Mouse (Mus musculus): ENCODE data around the gene Lingo3. TPM values are rescaled to one million over a fixed set of nuclear protein-coding genes. Genes with fewer than 3 reads are reported as not detected.

Lingo3 gene
- polyA plus RNA-seq, 1 experiment: 29.4 TPM

GRCm38 (mm10) chr10:80848571-80848970 lies 4.7 kb upstream of the Lingo3 start:
- Histone ChIP-seq H3K4me3 (ENCODE audit: insufficient read depth, low read length) (no peak overlapping the region), H3K27ac (ENCODE audit: insufficient read depth, low read length) (no peak overlapping the region), H3K4me1 (ENCODE audit: control insufficient read depth, insufficient read depth, low read length) (no peaks in the 10 kb centered on the region)
- TF ChIP-seq CTCF (IDR thresholded peaks at IDR 0.05; ENCODE audit: extremely low read depth, insufficient read depth, low read length) (no peak), POLR2A (IDR thresholded peaks at IDR 0.05; ENCODE audit: extremely low read depth, insufficient read depth, low read length) (no peak)

- no peak overlapping the region for H3K4me3 ChIP-seq (ENCODE audit: insufficient read depth, low read length)
- TF ChIP-seq POLR2A (IDR thresholded peaks at IDR 0.05; ENCODE audit: extremely low read depth, insufficient read depth, low read length) (no peak), CTCF (IDR thresholded peaks at IDR 0.05; ENCODE audit: extremely low read depth, insufficient read depth, low read length) (no peak)
- no peak overlapping the region for H3K27ac ChIP-seq (ENCODE audit: insufficient read depth, low read length)
- H3K4me1 ChIP-seq (ENCODE audit: control insufficient read depth, insufficient read depth, low read length): no peaks in the 10 kb centered on the region
Measured at GRCm38 (mm10) chr10:80845732-80846131, 1.9 kb upstream of the Lingo3 start.

- Histone ChIP-seq H3K4me1 (ENCODE audit: control insufficient read depth, insufficient read depth, low read length) (no peaks in the 10 kb centered on the region), H3K27ac (ENCODE audit: insufficient read depth, low read length) (no peak overlapping the region), H3K4me3 (ENCODE audit: insufficient read depth, low read length) (no peak overlapping the region)
- TF ChIP-seq CTCF (IDR thresholded peaks at IDR 0.05; ENCODE audit: extremely low read depth, insufficient read depth, low read length): no peak
- no peak for TF ChIP-seq POLR2A (IDR thresholded peaks at IDR 0.05; ENCODE audit: extremely low read depth, insufficient read depth, low read length)
Measured at GRCm38 (mm10) chr10:80845055-80845693, 1.3 kb upstream of the Lingo3 start.

GRCm38 (mm10) chr10:80843087-80843930 lies 530 bp downstream of the Lingo3 start:
- Histone ChIP-seq H3K4me3 (ENCODE audit: insufficient read depth, low read length) (peak overlapping the region; percentile 61), H3K4me1 (ENCODE audit: control insufficient read depth, insufficient read depth, low read length) (no peaks in the 10 kb centered on the region), H3K27ac (ENCODE audit: insufficient read depth, low read length) (peak overlapping the region; percentile 49; the same call in 1 of the 2 replicates)
- TF ChIP-seq CTCF (IDR thresholded peaks at IDR 0.05; ENCODE audit: extremely low read depth, insufficient read depth, low read length) (no peak), POLR2A (IDR thresholded peaks at IDR 0.05; ENCODE audit: extremely low read depth, insufficient read depth, low read length) (no peak)

- H3K4me3 ChIP-seq (ENCODE audit: insufficient read depth, low read length): peak overlapping the region; percentile 61
- no peak overlapping the region for H3K27ac ChIP-seq (ENCODE audit: insufficient read depth, low read length)
- H3K4me1 ChIP-seq (ENCODE audit: control insufficient read depth, insufficient read depth, low read length): no peaks in the 10 kb centered on the region
- TF ChIP-seq POLR2A (IDR thresholded peaks at IDR 0.05; ENCODE audit: extremely low read depth, insufficient read depth, low read length) (no peak), CTCF (IDR thresholded peaks at IDR 0.05; ENCODE audit: extremely low read depth, insufficient read depth, low read length) (no peak)
Measured at GRCm38 (mm10) chr10:80842334-80842733, 1.5 kb downstream of the Lingo3 start.

GRCm38 (mm10) chr10:80841685-80842084 lies 2.2 kb downstream of the Lingo3 start:
- H3K4me3 ChIP-seq (ENCODE audit: insufficient read depth, low read length): peak overlapping the region; percentile 61; the same call in 1 of the 2 replicates
- H3K4me1 ChIP-seq (ENCODE audit: control insufficient read depth, insufficient read depth, low read length): no peaks in the 10 kb centered on the region
- H3K27ac ChIP-seq (ENCODE audit: insufficient read depth, low read length): no peak overlapping the region
- TF ChIP-seq POLR2A (IDR thresholded peaks at IDR 0.05; ENCODE audit: extremely low read depth, insufficient read depth, low read length): no peak
- no peak for TF ChIP-seq CTCF (IDR thresholded peaks at IDR 0.05; ENCODE audit: extremely low read depth, insufficient read depth, low read length)

GRCm38 (mm10) chr10:80839848-80840247 lies 4.0 kb downstream of the Lingo3 start:
- TF ChIP-seq CTCF (IDR thresholded peaks at IDR 0.05; ENCODE audit: extremely low read depth, insufficient read depth, low read length) (no peak), POLR2A (IDR thresholded peaks at IDR 0.05; ENCODE audit: extremely low read depth, insufficient read depth, low read length) (no peak)
- no peak overlapping the region for H3K4me3 ChIP-seq (ENCODE audit: insufficient read depth, low read length)
- no peaks in the 10 kb centered on the region for H3K4me1 ChIP-seq (ENCODE audit: control insufficient read depth, insufficient read depth, low read length)
- no peak overlapping the region for H3K27ac ChIP-seq (ENCODE audit: insufficient read depth, low read length)

GRCm38 (mm10) chr10:80838346-80838912 lies 5.4 kb downstream of the Lingo3 start:
- Histone ChIP-seq H3K27ac (ENCODE audit: insufficient read depth, low read length) (no peak overlapping the region), H3K4me1 (ENCODE audit: control insufficient read depth, insufficient read depth, low read length) (no peaks in the 10 kb centered on the region), H3K4me3 (ENCODE audit: insufficient read depth, low read length) (no peak overlapping the region)
- TF ChIP-seq CTCF (IDR thresholded peaks at IDR 0.05; ENCODE audit: extremely low read depth, insufficient read depth, low read length) (no peak), POLR2A (IDR thresholded peaks at IDR 0.05; ENCODE audit: extremely low read depth, insufficient read depth, low read length) (no peak)

- Histone ChIP-seq H3K27ac (ENCODE audit: insufficient read depth, low read length) (no peak overlapping the region), H3K4me3 (ENCODE audit: insufficient read depth, low read length) (no peak overlapping the region), H3K4me1 (ENCODE audit: control insufficient read depth, insufficient read depth, low read length) (no peaks in the 10 kb centered on the region)
- no peak for TF ChIP-seq CTCF (IDR thresholded peaks at IDR 0.05; ENCODE audit: extremely low read depth, insufficient read depth, low read length)
- TF ChIP-seq POLR2A (IDR thresholded peaks at IDR 0.05; ENCODE audit: extremely low read depth, insufficient read depth, low read length): no peak
Measured at GRCm38 (mm10) chr10:80837827-80838226, 6.0 kb downstream of the Lingo3 start.

Data from cortical plate, adult 2 months (tissue).